Mouse (Mus musculus) forelimb bud, embryonic 11.5 days (tissue): ENCODE data around the gene Tatdn2.

ENCODE experiments used
- DNase-seq: peaks from one replicate; pipeline ENCODE4 v3.0.0-alpha.2; 2012; ENCODE audit warnings: low read depth, low spot score

Gene Tatdn2

GRCm38 (mm10) chr6:113696582-113697221 lies at the start of gene Tatdn2:
Gene Tatdn2, plus strand, starts transcription at chr6:113697050.
- peak; percentile 97 for DNase-seq

- no peak for DNase-seq
Measured at GRCm38 (mm10) chr6:113649346-113650196, 47.3 kb upstream of the Tatdn2 start.

DNA sequence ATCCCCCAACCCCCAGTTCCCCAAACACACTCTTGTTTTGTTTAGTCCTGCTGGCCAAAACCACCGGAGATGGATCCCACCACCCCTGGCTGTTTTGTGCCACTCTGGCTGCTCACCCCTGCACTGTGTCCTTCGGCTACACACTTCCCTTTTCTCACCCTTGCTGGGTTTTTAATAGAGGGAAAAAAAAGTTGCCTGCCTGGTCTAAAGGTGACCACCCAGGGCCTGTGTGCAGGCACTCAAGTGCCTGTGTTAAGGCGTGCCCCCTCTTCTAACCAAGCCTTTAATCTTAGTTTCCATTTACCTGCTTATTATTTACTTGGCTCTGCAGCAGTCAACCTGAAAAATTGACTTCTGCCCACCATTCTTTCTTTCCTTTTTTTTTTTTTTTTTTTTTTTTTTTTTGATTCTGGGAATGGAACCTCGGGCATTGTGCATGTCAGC lies 46.6 kb upstream of the Tatdn2 start:
- DNase-seq = no peak

- DNase-seq = no peak
Measured at GRCm38 (mm10) chr6:113651626-113652025, 45.2 kb upstream of the Tatdn2 start.

DNA sequence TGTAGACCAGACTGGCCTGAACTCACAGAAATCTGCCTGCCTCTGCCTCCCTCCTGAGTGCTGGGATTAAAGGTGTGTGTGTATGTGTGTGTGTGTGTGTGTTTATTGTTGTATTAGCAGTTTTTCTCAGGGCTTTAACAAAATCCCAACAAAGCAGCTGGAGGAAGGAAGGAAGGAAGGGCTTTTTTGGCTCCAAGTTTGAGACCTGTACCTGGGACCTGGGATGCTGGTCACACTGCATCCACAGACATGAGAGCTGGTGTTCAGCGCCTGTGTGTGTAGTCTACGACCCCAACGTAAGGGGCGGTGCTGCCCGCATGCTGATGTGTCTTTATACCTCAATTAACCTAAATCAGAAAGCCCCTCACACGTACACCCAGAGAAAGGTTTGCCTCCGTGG lies 43.3 kb upstream of the Tatdn2 start:
- no peak for DNase-seq

GRCm38 (mm10) chr6:113654102-113654501 lies 42.7 kb upstream of the Tatdn2 start:
- no peak for DNase-seq

- DNase-seq = no peak
Measured at GRCm38 (mm10) chr6:113654753-113655397, 42.0 kb upstream of the Tatdn2 start.

DNA sequence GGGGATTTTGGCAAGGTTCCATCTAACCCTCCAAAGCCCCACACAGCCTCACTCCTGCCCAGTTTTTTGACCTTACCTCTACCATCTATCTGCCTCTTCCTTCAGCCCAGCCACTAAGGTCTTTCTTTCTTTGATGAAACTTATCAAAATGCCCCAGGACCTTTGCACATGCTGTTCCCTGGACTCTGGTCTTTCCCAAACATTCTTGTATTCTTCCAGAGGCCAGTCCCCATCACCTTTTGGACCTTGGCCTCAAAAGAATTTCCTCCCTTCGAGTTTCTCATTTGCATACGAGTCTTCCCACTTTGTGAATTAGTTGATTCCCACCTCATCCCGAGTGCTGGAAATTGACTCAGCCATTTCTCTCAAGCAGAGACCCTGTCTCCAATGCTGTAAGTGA lies 41.4 kb upstream of the Tatdn2 start:
- DNase-seq = no peak

- DNase-seq = no peak
Measured at GRCm38 (mm10) chr6:113656847-113657246, 40.0 kb upstream of the Tatdn2 start.

GRCm38 (mm10) chr6:113658226-113658625 lies 38.6 kb upstream of the Tatdn2 start:
- DNase-seq = no peak

DNA sequence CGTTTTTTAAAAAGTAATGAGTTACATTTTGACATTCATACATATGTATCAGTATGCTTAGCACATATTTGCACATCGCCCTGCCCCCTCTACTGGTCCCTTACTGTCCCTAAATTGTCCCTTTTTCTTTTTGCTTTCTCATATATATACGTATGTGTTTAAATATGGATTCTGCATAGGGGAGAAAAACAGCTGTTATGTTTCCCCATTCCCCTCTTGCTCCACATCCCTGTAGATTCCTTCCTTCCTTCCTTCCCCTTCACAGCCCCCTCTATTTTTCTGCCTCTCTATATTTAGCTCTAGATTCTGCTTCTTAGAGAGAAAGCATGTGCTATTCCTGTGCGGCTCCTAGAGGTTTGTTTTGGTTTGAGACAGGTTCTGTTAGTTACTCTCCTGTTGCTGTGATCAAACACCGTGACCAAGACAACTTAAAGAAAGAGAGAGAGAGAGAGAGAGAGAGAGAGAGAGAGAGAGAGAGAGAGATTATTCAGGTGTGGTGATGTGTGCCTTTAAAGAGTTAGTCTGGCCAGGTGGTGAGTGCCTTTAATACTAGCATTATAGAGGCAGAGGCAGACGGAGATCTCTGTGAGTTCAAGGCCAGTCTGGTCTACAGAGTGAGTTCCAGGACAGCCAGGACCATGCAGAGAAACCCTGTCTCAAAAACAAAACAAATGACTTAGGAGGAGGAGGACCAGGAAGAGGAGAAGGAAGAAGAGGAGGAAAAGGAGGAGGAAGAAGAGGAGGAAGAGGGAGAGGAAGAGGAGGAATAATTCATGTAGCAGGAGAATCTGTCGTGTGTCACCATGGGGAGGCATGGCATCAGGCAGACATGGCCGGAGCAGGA lies 37.0 kb upstream of the Tatdn2 start:
- no peak for DNase-seq

GRCm38 (mm10) chr6:113660492-113661352 lies 36.1 kb upstream of the Tatdn2 start:
- no peak for DNase-seq

DNA sequence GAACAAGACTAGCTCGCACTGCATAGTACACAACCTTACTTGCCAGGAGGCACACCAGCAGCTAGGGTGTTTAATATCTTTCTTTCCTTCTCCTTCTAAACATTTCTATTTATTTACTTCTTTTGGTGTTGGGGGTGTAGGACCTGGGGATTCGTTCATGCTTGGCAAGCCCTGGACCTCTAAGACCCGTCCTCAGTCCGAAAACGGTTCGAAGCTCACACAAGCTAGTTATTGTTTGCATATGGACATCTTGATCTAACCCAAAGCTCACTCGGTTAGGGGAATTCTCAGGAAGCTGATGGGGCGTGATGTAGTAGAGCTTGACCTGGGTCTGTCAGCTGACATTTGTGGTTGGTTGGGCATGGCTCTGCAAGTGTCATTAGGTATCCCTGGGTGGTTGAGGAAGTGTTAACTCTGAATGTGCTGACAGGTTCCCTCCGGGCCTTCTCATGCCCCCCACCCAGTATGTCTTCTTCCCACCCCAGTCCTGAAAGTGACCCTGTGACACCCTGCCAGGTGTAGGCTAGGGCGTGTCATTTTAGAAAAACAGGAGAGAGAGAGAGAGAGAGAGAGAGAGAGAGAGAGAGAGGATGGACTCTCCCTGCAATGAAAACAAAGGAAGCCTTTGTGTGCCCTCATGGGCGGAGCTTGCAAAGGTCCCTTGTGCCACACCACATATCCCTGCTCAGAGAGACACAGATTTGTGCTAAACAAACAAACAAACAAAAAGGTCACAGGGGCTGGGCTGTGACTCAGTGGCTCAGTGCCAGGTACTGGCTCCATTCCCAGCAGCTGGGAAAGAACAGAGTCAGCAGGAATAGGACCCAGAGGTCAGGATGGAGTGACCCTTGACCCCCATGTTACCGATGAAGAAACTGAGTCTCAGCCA lies 35.3 kb upstream of the Tatdn2 start:
- no peak for DNase-seq

DNA sequence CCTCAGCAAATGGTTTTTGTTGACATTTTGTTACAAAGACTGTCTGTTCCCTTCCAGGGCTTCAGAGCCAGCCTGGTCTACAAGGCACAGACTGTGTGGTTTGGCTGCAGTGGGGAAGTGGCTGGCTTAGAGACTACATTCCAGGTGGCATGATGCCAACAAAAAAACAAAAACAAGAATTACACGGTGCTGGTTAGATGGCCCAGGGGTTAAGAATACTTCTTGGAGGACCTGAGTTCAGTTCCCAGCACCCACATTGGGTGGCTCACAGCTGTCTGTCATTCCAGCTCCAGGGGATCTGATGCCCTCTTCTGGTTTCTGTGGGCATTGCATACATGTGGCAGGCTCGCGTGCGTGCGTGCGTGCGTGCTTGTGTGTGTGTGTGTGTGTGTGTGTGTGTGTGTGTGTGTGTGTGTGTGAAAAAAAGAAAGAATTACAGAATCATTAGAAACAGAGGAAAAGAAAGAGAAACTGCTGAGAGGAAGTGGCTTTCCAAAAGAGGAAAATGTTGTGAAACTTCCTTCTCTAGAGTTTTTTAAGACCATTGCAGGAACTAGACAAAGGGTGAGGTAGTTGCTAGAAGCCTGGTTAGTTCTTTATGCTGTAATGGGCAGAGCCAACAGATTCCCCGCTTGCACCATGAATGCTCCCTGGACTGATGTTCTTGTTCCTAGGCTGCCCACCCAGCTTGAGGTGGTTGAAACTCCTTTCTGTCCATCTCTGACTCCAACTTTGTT lies 33.7 kb upstream of the Tatdn2 start:
- DNase-seq = no peak

DNA sequence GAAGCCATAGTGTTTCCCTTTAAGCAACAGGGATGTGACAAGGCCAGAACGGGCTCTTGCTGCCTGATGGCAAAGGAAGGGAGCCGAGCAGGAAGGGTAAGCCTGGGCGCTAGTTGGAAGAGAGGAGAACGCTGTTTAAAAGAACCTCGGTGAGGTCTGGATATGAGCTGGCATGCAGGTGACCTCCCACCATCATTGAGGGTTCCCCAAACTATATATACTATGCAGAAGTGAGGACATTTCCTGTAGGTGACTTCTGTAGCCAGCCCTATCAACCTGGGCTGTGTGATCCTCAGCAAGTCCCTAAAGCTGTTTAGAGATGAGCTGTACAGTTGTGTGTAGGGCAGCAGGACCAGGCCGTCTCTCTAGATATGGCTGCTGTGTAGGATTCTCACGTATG lies 32.5 kb upstream of the Tatdn2 start:
- DNase-seq = no peak

- DNase-seq = no peak
Measured at GRCm38 (mm10) chr6:113667611-113668122, 29.2 kb upstream of the Tatdn2 start.

- peak; percentile 25 for DNase-seq
Measured at GRCm38 (mm10) chr6:113668287-113669154, 28.3 kb upstream of the Tatdn2 start.

DNA sequence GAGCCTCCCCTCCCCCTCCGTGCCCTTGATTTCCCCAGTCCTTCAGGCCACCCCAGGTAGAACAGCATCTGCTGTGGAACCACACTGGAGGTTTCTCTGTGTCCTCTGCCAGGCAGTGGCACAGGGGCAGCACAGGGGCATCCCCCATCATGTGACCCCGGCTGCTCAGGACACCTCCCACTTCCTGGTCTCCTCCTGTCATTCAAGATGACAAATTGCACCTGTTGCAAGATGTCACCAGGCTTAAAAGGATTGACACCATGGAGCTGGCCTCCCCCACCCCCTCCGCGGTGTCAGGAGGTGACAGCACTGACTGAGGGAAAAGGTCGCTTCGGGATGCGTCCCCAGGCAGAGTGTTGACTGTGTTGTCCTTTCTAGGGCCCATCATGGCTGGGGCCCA lies 27.0 kb upstream of the Tatdn2 start:
- no peak for DNase-seq
